Mouse (Mus musculus): Measurements from ENCODE around the gene Usp38. TPM values are rescaled to one million over a fixed set of nuclear protein-coding genes. Genes with fewer than 3 reads are reported as not detected.
"Not testable (repeated sequence)": the region's sequence is repeated elsewhere in the genome, so short reads cannot be mapped to it uniquely, and the experiment has no call there.

Gene Usp38
- total RNA-seq (2021) (10 to 100 TPM; 17.7 to 18.9 TPM), polyA plus RNA-seq (2012; rRNA removed) (5.1 and 7.8 TPM in 2 replicates)
- long read RNA-seq, full-length matches to known transcripts = 14 of 14 reads
- long read RNA-seq, partial matches to known transcripts = 0 of 14 reads
- long read RNA-seq, other reads (novel, unspliced or antisense) = 0 of 14 reads

GRCm38 (mm10) chr8:81014789-81015699 is at the start of gene Usp38:
Gene Usp38, minus strand, starts transcription at chr8:81014928.
- peaks cover 5% of the 10 kb centered on the region for H3K4me1 ChIP-seq (ENCODE audit: control insufficient read depth, insufficient read depth, low read length)
- peak within 1 kb of the TSS; percentile 88 for H3K9ac ChIP-seq (ENCODE audit: low read depth, low read length)
- peaks cover 19% of the 10 kb centered on the region for H3K36me3 ChIP-seq (ENCODE audit: control insufficient read depth, insufficient read depth, low read length)
- peak within 1 kb of the TSS; percentile 85 for H3K4me3 ChIP-seq
- no peaks in the 10 kb centered on the region for H3K27me3 ChIP-seq (ENCODE audit: control insufficient read depth, insufficient read depth, low read length)
- intact Hi-C loops (cut with DNase I) = loop anchor here (10.0 kb wide), 1 partner anchor 1300 kb away; the partner anchor contains the start of genes Abce1 and Anapc10
- H3K27ac ChIP-seq = peak within 1 kb of the TSS; percentile 92
- TF ChIP-seq POLR2A (IDR thresholded peaks at IDR 0.05; ENCODE audit: insufficient read depth, low read depth, low read length) (peak; percentile 96), CTCF (IDR thresholded peaks at IDR 0.05) (no peak), EP300 (IDR thresholded peaks at IDR 0.05; ENCODE audit: insufficient read depth, low read depth, low read length) (peak; percentile 56; the same call in 1 of the 2 replicates)
- H3K79me2 ChIP-seq (replicated peaks; ENCODE audit: control insufficient read depth, insufficient read depth, low read length) = peaks cover 7% of the 10 kb centered on the region
- 1% methylated on average over 52 of the region's 57 CpGs for WGBS
- DNase-seq = peak; percentile 99

GRCm38 (mm10) chr8:81062566-81062965 is 47.8 kb upstream of the Usp38 start:
- Histone ChIP-seq H3K4me1 (ENCODE audit: control insufficient read depth, insufficient read depth, low read length) (no peaks in the 10 kb centered on the region), H3K27ac (no peak overlapping the region), H3K36me3 (ENCODE audit: control insufficient read depth, insufficient read depth, low read length) (no peaks in the 10 kb centered on the region), H3K27me3 (ENCODE audit: control insufficient read depth, insufficient read depth, low read length) (no peaks in the 10 kb centered on the region), H3K79me2 (replicated peaks; ENCODE audit: control insufficient read depth, insufficient read depth, low read length) (no peaks in the 10 kb centered on the region), H3K9ac (ENCODE audit: low read depth, low read length) (no peak overlapping the region), H3K4me3 (no peak overlapping the region)
- no peak for DNase-seq
- WGBS = 62% methylated on average over 3 of the region's 3 CpGs
- intact Hi-C loops (cut with DNase I) = no loop called here
- no peak for TF ChIP-seq POLR2A (IDR thresholded peaks at IDR 0.05; ENCODE audit: insufficient read depth, low read depth, low read length)

- H3K27me3 ChIP-seq (ENCODE audit: control insufficient read depth, insufficient read depth, low read length) = no peaks in the 10 kb centered on the region
- H3K9ac ChIP-seq (ENCODE audit: low read depth, low read length) = no peak overlapping the region
- 9% methylated on average over 3 of the region's 3 CpGs for WGBS
- no peak overlapping the region for H3K27ac ChIP-seq
- no peaks in the 10 kb centered on the region for H3K4me1 ChIP-seq (ENCODE audit: control insufficient read depth, insufficient read depth, low read length)
- no peak for DNase-seq
- no peaks in the 10 kb centered on the region for H3K79me2 ChIP-seq (replicated peaks; ENCODE audit: control insufficient read depth, insufficient read depth, low read length)
- H3K36me3 ChIP-seq (ENCODE audit: control insufficient read depth, insufficient read depth, low read length) = no peaks in the 10 kb centered on the region
- TF ChIP-seq POLR2A (IDR thresholded peaks at IDR 0.05; ENCODE audit: insufficient read depth, low read depth, low read length) (no peak), CTCF (IDR thresholded peaks at IDR 0.05) (peak; percentile 23; the same call in 1 of the 2 replicates), EP300 (IDR thresholded peaks at IDR 0.05; ENCODE audit: insufficient read depth, low read depth, low read length) (no peak)
- intact Hi-C loops (cut with DNase I) = no loop called here
- no peak overlapping the region for H3K4me3 ChIP-seq
Measured at GRCm38 (mm10) chr8:81061950-81062349, 47.2 kb upstream of the Usp38 start.

GRCm38 (mm10) chr8:81044201-81044600 is 29.5 kb upstream of the Usp38 start:
- H3K27me3 ChIP-seq (ENCODE audit: control insufficient read depth, insufficient read depth, low read length) = no peaks in the 10 kb centered on the region
- no peak overlapping the region for H3K9ac ChIP-seq (ENCODE audit: low read depth, low read length)
- DNase-seq = no peak
- intact Hi-C loops (cut with DNase I) = no loop called here
- no peaks in the 10 kb centered on the region for H3K36me3 ChIP-seq (ENCODE audit: control insufficient read depth, insufficient read depth, low read length)
- no peak overlapping the region for H3K4me3 ChIP-seq
- WGBS = 39% methylated on average over 3 of the region's 3 CpGs
- no peak for TF ChIP-seq EP300 (IDR thresholded peaks at IDR 0.05; ENCODE audit: insufficient read depth, low read depth, low read length)
- no peak for TF ChIP-seq CTCF (IDR thresholded peaks at IDR 0.05)
- TF ChIP-seq POLR2A (IDR thresholded peaks at IDR 0.05; ENCODE audit: insufficient read depth, low read depth, low read length) = no peak
- H3K79me2 ChIP-seq (replicated peaks; ENCODE audit: control insufficient read depth, insufficient read depth, low read length) = no peaks in the 10 kb centered on the region
- no peak overlapping the region for H3K27ac ChIP-seq
- H3K4me1 ChIP-seq (ENCODE audit: control insufficient read depth, insufficient read depth, low read length) = no peaks in the 10 kb centered on the region

GRCm38 (mm10) chr8:81027991-81028390 is 13.3 kb upstream of the Usp38 start:
- 31% methylated on average over 2 of the region's 2 CpGs for WGBS
- intact Hi-C loops (cut with DNase I) = no loop called here

GRCm38 (mm10) chr8:81017548-81017947 is 2.8 kb upstream of the Usp38 start:
- intact Hi-C loops (cut with DNase I) = loop anchor here (10.0 kb wide), 1 partner anchor 1303 kb away; the partner anchor contains the start of genes Abce1 and Anapc10
- not testable (repeated sequence) for H3K4me3 ChIP-seq

More at GRCm38 (mm10) chr8:81027991-81028390, 13.3 kb upstream of the Usp38 start:
- Histone ChIP-seq H3K79me2 (replicated peaks; ENCODE audit: control insufficient read depth, insufficient read depth, low read length) (no peaks in the 10 kb centered on the region), H3K27me3 (ENCODE audit: control insufficient read depth, insufficient read depth, low read length) (no peaks in the 10 kb centered on the region), H3K9ac (ENCODE audit: low read depth, low read length) (no peak overlapping the region), H3K4me1 (ENCODE audit: control insufficient read depth, insufficient read depth, low read length) (no peaks in the 10 kb centered on the region), H3K27ac (no peak overlapping the region), H3K4me3 (no peak overlapping the region), H3K36me3 (ENCODE audit: control insufficient read depth, insufficient read depth, low read length) (no peaks in the 10 kb centered on the region)
- DNase-seq = no peak
- no peak for TF ChIP-seq POLR2A (IDR thresholded peaks at IDR 0.05; ENCODE audit: insufficient read depth, low read depth, low read length)
- no peak for TF ChIP-seq CTCF (IDR thresholded peaks at IDR 0.05)
- TF ChIP-seq EP300 (IDR thresholded peaks at IDR 0.05; ENCODE audit: insufficient read depth, low read depth, low read length) = no peak

More at GRCm38 (mm10) chr8:81017548-81017947, 2.8 kb upstream of the Usp38 start:
- not testable (repeated sequence) for H3K9ac ChIP-seq (ENCODE audit: low read depth, low read length); DNase-seq; H3K27me3 ChIP-seq (ENCODE audit: control insufficient read depth, insufficient read depth, low read length); H3K79me2 ChIP-seq (replicated peaks; ENCODE audit: control insufficient read depth, insufficient read depth, low read length); H3K36me3 ChIP-seq (ENCODE audit: control insufficient read depth, insufficient read depth, low read length); H3K4me1 ChIP-seq (ENCODE audit: control insufficient read depth, insufficient read depth, low read length); H3K27ac ChIP-seq
- 79% methylated on average over 8 of the region's 8 CpGs for WGBS

Measured in heart, adult 2 months (tissue).